Mouse (Mus musculus) limb, embryonic 15.5 days (tissue): ENCODE measurements at regions not wholly inside any gene's neighbourhood (a gene's known extent, or its start where the extent isn't known, plus 50 kb on each side); places are given as distances from the start of the nearest gene placed in this dataset.

Source experiments
- ATAC-seq: fragments of 200-750 bp; cut with Nextera tagmentation; 2 replicates; pipeline ENCODE4 v1.8.0; 2017; ENCODE audit warnings: low read depth, moderate TSS enrichment; ENCODE audit not compliant: insufficient number of reproducible peaks, low FRiP score, low TSS enrichment
- H3K27ac ChIP-seq: fragments of 300-500 bp; sonication (generic); 2 replicates; pipeline ENCODE4 v1.5.1; 2015; ENCODE audit warnings: moderate library complexity, mild to moderate bottlenecking, inconsistent platforms
- H3K27me3 ChIP-seq: fragments of 300-500 bp; sonication (generic); 2 replicates; pipeline ENCODE4 v1.6.1; 2015; ENCODE audit warnings: inconsistent platforms
- H3K36me3 ChIP-seq: fragments of 300-500 bp; sonication (generic); 2 replicates; pipeline ENCODE4 v1.6.1; 2015; ENCODE audit warnings: inconsistent platforms
- H3K4me1 ChIP-seq: fragments of 300-500 bp; sonication (generic); 2 replicates; pipeline ENCODE4 v1.6.1; 2015; ENCODE audit warnings: inconsistent platforms
- H3K4me2 ChIP-seq: fragments of 300-500 bp; sonication (generic); 2 replicates; pipeline ENCODE4 v1.6.1; 2015; ENCODE audit warnings: mild to moderate bottlenecking, inconsistent platforms
- H3K4me3 ChIP-seq: fragments of 300-500 bp; sonication (generic); 2 replicates; pipeline ENCODE4 v1.5.1; 2015; ENCODE audit warnings: mild to moderate bottlenecking, inconsistent platforms
- H3K9ac ChIP-seq: fragments of 300-500 bp; sonication (generic); 2 replicates; pipeline ENCODE4 v1.6.1; 2015; ENCODE audit warnings: inconsistent platforms
- H3K9me3 ChIP-seq: fragments of 300-500 bp; sonication (generic); 2 replicates; pipeline ENCODE4 v1.6.1; 2016; ENCODE audit warnings: inconsistent platforms
- WGBS: fragments of 180-500 bp; shearing (Covaris S2); methylation state at CpG from one replicate; pipeline ENCODE4 v1.1.7; 2015; 5-methylcytosine and 5-hydroxymethylcytosine counted together

DNA sequence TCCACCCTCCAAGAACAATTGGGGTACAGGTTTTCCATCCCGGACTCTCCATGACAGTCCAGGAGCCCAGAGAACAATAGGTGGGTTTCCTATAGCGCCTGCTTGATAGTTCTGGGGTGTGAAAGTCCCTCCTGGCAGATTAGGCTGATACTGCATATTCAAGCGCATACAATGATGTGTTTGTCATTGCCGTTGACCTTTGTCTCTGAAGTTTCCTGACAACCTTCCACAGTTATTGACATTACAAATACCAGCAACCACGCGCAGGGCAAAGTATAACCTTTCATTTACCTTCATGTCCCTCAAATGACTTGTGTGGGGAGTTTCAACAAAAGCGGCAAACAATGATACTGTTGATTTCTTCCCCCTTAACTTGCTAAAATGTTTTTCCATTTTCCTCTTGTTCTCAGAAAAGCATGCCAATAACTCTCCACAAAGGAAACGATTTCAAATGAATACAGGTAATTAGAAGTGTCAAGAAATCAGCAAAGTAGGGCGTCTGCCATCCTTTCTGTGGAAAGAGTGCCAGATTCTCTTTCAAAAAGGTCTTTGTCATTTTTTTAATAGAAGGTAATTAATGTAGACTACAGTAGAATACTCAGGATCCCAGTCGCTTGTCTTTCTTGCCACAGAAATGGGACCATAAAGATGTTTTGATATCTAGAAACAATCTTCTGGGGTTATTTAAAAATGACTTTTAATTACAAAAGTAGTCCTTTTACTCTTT lies 60.9 kb upstream of the BC052040 start:
- Histone ChIP-seq H3K9ac (no peak overlapping the region), H3K4me1 (no peaks in the 10 kb centered on the region), H3K9me3 (no peaks in the 10 kb centered on the region), H3K4me2 (no peak overlapping the region), H3K27me3 (peaks cover 12% of the 10 kb centered on the region; the same call in 1 of the 2 replicates), H3K27ac (no peak overlapping the region), H3K4me3 (no peak overlapping the region), H3K36me3 (no peaks in the 10 kb centered on the region)
- ATAC-seq: no peak
- WGBS: 69% methylated on average over 10 of the region's 10 CpGs

DNA sequence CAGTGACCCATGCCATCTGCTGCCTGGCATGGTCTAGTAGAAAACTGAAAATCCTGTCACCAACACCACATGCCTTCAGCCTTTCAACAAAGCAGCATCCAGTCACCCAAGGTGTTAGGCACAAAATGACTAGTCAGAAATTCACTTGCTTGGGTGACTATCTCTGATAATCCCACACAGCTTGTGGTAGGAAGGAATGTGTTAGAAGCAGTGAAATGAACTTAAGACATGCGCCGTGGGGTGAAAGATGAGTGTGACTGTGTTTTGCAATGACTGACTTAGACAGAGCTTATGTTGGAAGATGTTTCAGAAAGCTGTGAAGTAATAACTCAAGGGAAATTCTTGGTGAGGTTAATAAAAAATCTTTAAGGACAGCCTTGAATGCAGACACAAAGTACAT lies 51.6 kb upstream of the BC052040 start:
- no peaks in the 10 kb centered on the region for H3K36me3 ChIP-seq
- WGBS: 77% methylated on average over 2 of the region's 2 CpGs

More for the DNA sequence above, 51.6 kb upstream of the BC052040 start:
- Histone ChIP-seq H3K27me3 (no peaks in the 10 kb centered on the region), H3K9me3 (no peaks in the 10 kb centered on the region), H3K9ac (no peak overlapping the region), H3K4me1 (no peaks in the 10 kb centered on the region), H3K4me2 (no peak overlapping the region), H3K4me3 (no peak overlapping the region), H3K27ac (no peak overlapping the region)
- ATAC-seq: no peak
